Comparison of ENCODE assay signal across 8 mouse cellular contexts in the genomic region with DNA sequence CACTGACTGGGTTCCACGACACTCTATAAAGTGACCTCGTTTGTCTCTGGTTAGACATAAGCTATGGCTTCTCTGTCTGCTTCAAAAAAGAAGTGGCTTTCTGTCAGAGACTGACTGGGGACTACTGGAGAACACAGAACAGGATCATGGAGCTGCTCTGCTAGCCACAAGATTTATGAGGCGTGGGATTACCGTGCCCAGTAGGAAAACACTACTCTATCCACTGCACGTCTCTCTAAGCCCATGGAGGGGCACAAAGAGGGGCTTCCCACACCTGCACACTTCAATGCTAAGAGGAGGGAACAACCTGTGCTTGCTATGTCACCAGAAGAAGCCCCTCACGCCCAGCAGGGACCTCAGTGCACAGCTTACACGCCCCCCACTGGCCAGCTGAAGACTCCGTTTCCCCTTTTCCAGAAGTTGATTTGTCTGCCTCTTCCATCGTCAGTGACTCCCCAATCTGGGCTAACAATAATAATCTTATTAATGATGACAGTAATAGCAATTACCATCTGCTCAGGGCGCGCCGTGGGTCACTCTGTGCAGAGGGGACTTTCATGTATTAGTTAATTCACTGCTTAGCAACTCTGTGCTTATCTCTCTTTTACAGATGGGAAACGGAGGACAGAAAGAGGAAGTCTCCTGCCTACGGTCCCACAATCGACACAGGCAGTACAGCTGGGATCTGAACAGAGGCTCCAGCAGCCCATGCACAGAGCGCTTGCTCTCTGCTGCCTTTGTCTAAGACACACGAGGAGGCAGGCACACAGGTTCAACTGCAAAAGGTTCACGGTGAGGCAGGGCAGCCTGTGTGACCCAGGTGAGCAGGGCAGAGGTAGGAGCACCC.
DNase-seq lines count a peak whose midpoint lies in the region; ATAC-seq lines count a peak whose summit lies in the region.

No protein-coding gene starts in this region.

- no peak overlapping the region for H3K9ac ChIP-seq in neural tube, embryonic 15.5 days (replicated peaks)

- no peak overlapping the region for H3K4me3 ChIP-seq in neural tube, embryonic 15.5 days (replicated peaks)

- peaks cover 68% of the 10 kb centered on the region for H3K4me1 ChIP-seq in neural tube, embryonic 15.5 days

- 21% methylated on average over 18 of the region's 18 CpGs for WGBS in neural tube, embryonic 15.5 days

- DNase-seq in layer of hippocampus, adult 9-11 months = peak; percentile 43
- no peak for DNase-seq in layer of hippocampus, adult 8-10 months (ENCODE audit: low spot score in 2 of 2)
- DNase-seq in liver (peak; percentile 42), MN1 (ENCODE audit: low spot score) (no peak)
- DNase-seq in left cerebral cortex, adult 11 months (ENCODE audit: low spot score) = no peak
- no peak for DNase-seq in testis, postnatal 10 days (ENCODE audit: low spot score)

- H3K27ac ChIP-seq in neural tube, embryonic 15.5 days (replicated peaks) = peak overlapping the region; percentile 25; the same call in 1 of the 2 replicates

- peak overlapping the region; percentile 26; the same call in 1 of the 2 replicates for H3K4me2 ChIP-seq in neural tube, embryonic 15.5 days

- no peaks in the 10 kb centered on the region for H3K9me3 ChIP-seq in neural tube, embryonic 15.5 days (replicated peaks)

- no peaks in the 10 kb centered on the region for H3K36me3 ChIP-seq in neural tube, embryonic 15.5 days

- peak; percentile 76 for ATAC-seq in granulocyte monocyte progenitor cell, adult 5-6 weeks (replicated peaks; ENCODE audit: poor library complexity, severe bottlenecking)
- ATAC-seq in neural tube, embryonic 15.5 days (ENCODE audit: low FRiP score) = 0 out of 2 replicates have a peak, but pooled peaks have one; percentile 16

- no peaks in the 10 kb centered on the region for H3K27me3 ChIP-seq in neural tube, embryonic 15.5 days (replicated peaks)

Comparison
In these comparisons a context has a peak if more than half of its experiments do, and no peak if none do; other contexts are left out.
1. DNase-seq: peak in layer of hippocampus, adult 9-11 months (single experiment) and liver (single experiment); none in layer of hippocampus, adult 8-10 months (0 of 2), left cerebral cortex, adult 11 months (single experiment), MN1 (single experiment) and testis, postnatal 10 days (single experiment).